In the genomic region with DNA sequence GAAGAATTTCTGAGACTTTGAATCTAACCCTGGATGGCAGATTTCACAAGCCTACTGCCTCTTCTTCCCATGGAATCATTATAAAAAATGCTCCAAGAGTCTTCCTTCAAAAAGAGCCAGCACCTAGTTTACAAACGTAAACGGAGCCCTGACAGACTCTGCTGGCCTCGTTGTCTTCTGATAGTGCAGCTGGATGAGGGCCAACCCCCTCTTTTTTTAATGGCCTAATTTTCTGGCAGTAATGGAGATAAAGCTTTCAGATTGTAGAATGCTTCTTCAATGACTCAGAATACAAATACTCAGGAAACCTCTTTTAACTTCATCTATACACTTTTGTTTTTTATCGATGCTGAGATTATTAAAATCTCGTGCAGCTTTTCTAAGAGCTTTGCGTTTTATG, we compare ENCODE assay signal across 14 mouse cellular contexts. TPM values are rescaled to one million over a fixed set of nuclear protein-coding genes. Genes with fewer than 3 reads are reported as not detected.
DNase-seq lines count a peak whose midpoint lies in the region; ATAC-seq and TF ChIP-seq lines count a peak whose summit lies in the region.
"Had no signal": no experiment of that assay in that cellular context is flagged by ENCODE, and none has a peak within 500 bp of the region (broad histone marks: within the 10 kb centered on the region; RNA-seq: fewer than 3 reads in every experiment).

No protein-coding gene starts in this region.

- H3K4me2 ChIP-seq in forebrain, postnatal 0 days (ENCODE audit: low read depth): no peak overlapping the region
- H3K4me2 ChIP-seq in forebrain, embryonic 16.5 days (ENCODE audit: low read length): no peak overlapping the region
- H3K4me2 ChIP-seq in heart, embryonic 13.5 days: peak overlapping the region; percentile 41
- H3K4me2 ChIP-seq: liver, embryonic 13.5 days had no signal

- H3K36me3 ChIP-seq in forebrain, postnatal 0 days (ENCODE audit: insufficient read depth): no peaks in the 10 kb centered on the region
- no peaks in the 10 kb centered on the region for H3K36me3 ChIP-seq in forebrain, embryonic 16.5 days (ENCODE audit: control insufficient read depth, insufficient read depth)
- H3K36me3 ChIP-seq in heart, embryonic 13.5 days: no peaks in the 10 kb centered on the region
- H3K36me3 ChIP-seq: forebrain, embryonic 10.5 days; intestine, embryonic 15.5 days; liver, embryonic 13.5 days had no signal

- H3K4me1 ChIP-seq in forebrain, postnatal 0 days (ENCODE audit: insufficient read depth): no peaks in the 10 kb centered on the region
- H3K4me1 ChIP-seq in forebrain, embryonic 16.5 days (replicated peaks; ENCODE audit: control insufficient read depth, insufficient read depth, low read length): peaks cover 11% of the 10 kb centered on the region; the same call in 1 of the 2 replicates
- peaks cover 60% of the 10 kb centered on the region for H3K4me1 ChIP-seq in heart, embryonic 13.5 days
- H3K4me1 ChIP-seq: liver, embryonic 13.5 days had no signal

- peaks cover 6% of the 10 kb centered on the region; the same call in 1 of the 2 replicates for H3K27me3 ChIP-seq in forebrain, postnatal 0 days (ENCODE audit: insufficient read depth, low read length)
- 0 out of 2 replicates have a peak, but pooled peaks cover 3% of the 10 kb centered on the region for H3K27me3 ChIP-seq in forebrain, embryonic 16.5 days (replicated peaks; ENCODE audit: control insufficient read depth, insufficient read depth, low read length)
- no peaks in the 10 kb centered on the region for H3K27me3 ChIP-seq in heart, embryonic 13.5 days (replicated peaks)
- H3K27me3 ChIP-seq: intestine, embryonic 15.5 days; liver, embryonic 13.5 days had no signal

- no peak for TF ChIP-seq CTCF in forebrain, postnatal 0 days (IDR thresholded peaks at IDR 0.05; ENCODE audit: low read depth)

- no peak overlapping the region for H3K4me3 ChIP-seq in forebrain, postnatal 0 days (ENCODE audit: low read depth, low read length)
- H3K4me3 ChIP-seq in forebrain, embryonic 16.5 days (replicated peaks; ENCODE audit: low read length): no peak overlapping the region
- no peak overlapping the region for H3K4me3 ChIP-seq in heart, embryonic 13.5 days
- H3K4me3 ChIP-seq: forebrain, embryonic 10.5 days; heart, adult 2 months; intestine, embryonic 15.5 days; left cerebral cortex, adult 2 months; liver, embryonic 13.5 days had no signal

- no peaks in the 10 kb centered on the region for H3K9me3 ChIP-seq in forebrain, postnatal 0 days (ENCODE audit: low read length)
- H3K9me3 ChIP-seq in forebrain, embryonic 16.5 days (ENCODE audit: control insufficient read depth, low read length): no peaks in the 10 kb centered on the region
- no peaks in the 10 kb centered on the region for H3K9me3 ChIP-seq in heart, embryonic 13.5 days
- H3K9me3 ChIP-seq: forebrain, embryonic 10.5 days; intestine, embryonic 15.5 days; liver, embryonic 13.5 days had no signal

- WGBS in forebrain, postnatal 0 days: 39% methylated on average over 6 of the region's 6 CpGs
- 24% methylated on average over 6 of the region's 6 CpGs for WGBS in forebrain, embryonic 16.5 days
- WGBS in heart, embryonic 13.5 days: 36% methylated on average over 6 of the region's 6 CpGs

- intact Hi-C loops in left cerebral cortex, postnatal 4 days (cut with DNase I): loop anchor here (10.0 kb wide), 1 partner anchor 111 kb away; no protein-coding TSS in a partner anchor

- no peak overlapping the region for H3K9ac ChIP-seq in forebrain, postnatal 0 days
- no peak overlapping the region for H3K9ac ChIP-seq in forebrain, embryonic 16.5 days (replicated peaks; ENCODE audit: low read depth, low read length)
- H3K9ac ChIP-seq in heart, embryonic 13.5 days: no peak overlapping the region
- H3K9ac ChIP-seq: intestine, embryonic 15.5 days; liver, embryonic 13.5 days had no signal

- DNase-seq in forebrain, postnatal 0 days: peak; percentile 16
- DNase-seq in left cerebral cortex, postnatal 4 days: peak; percentile 14
- no peak for DNase-seq in left cerebral cortex, adult 11 months (ENCODE audit: low spot score)
- peak; percentile 31 to 41 for DNase-seq in adrenal gland, adult 18-20 months (ENCODE audit: low spot score in 2 of 2)
- DNase-seq in adipocyte (ENCODE audit: low spot score): no peak
- DNase-seq in MN1 (ENCODE audit: low spot score): no peak
- DNase-seq: liver, embryonic 13.5 days; thymus, postnatal 25 days had no signal

- H3K27ac ChIP-seq in forebrain, postnatal 0 days (ENCODE audit: low read depth, low read length): no peak overlapping the region
- H3K27ac ChIP-seq in forebrain, embryonic 16.5 days (ENCODE audit: low read length): no peak overlapping the region
- peak overlapping the region; percentile 48; the same call in 1 of the 2 replicates for H3K27ac ChIP-seq in heart, embryonic 13.5 days (replicated peaks)
- H3K27ac ChIP-seq: forebrain, embryonic 10.5 days; heart, adult 2 months; intestine, embryonic 15.5 days; left cerebral cortex, adult 2 months; liver, embryonic 13.5 days had no signal

- ATAC-seq in forebrain, postnatal 0 days: no peak
- no peak for ATAC-seq in forebrain, embryonic 16.5 days
- ATAC-seq in heart, embryonic 13.5 days (ENCODE audit: extremely low read depth, insufficient number of reproducible peaks, low FRiP score, low TSS enrichment): no peak

RNA-seq across cellular contexts. Expression of gene Ube2u, which starts 47.6 kb away (rescaled TPM):
- total RNA-seq in forebrain, postnatal 0 days (2014; rRNA removed): not detected in 2 replicates
- 0.13 and 0.18 TPM in 2 replicates for polyA plus RNA-seq in forebrain, postnatal 0 days (2015; fragmentation: Nextera tagmentation; extraction: Ambion mirVana)
- polyA plus RNA-seq in forebrain, embryonic 16.5 days (2015; fragmentation: Nextera tagmentation; extraction: Ambion mirVana): 0.17 and 0.27 TPM in 2 replicates
- total RNA-seq in left cerebral cortex, postnatal 4 days (2021): not detected
- total RNA-seq in adrenal gland, adult 18-20 months (2021): not detected
- 0.20 and 0.33 TPM in 2 replicates for polyA plus RNA-seq in heart, embryonic 13.5 days (2015; fragmentation: Nextera tagmentation; extraction: Ambion mirVana)
- total RNA-seq: heart, adult 2 months; left cerebral cortex, adult 2 months had no signal
- polyA plus RNA-seq: heart, adult 2 months had no signal

Comparison
In these comparisons a context has a peak if more than half of its experiments do, and no peak if none do; other contexts are left out.
1. DNase-seq: peak in forebrain, postnatal 0 days (single experiment), left cerebral cortex, postnatal 4 days (single experiment) and adrenal gland, adult 18-20 months (2 of 2); none in left cerebral cortex, adult 11 months (single experiment), adipocyte (single experiment) and MN1 (single experiment).